Mouse (Mus musculus): ENCODE data around the gene Ifitm2.
"Not testable (repeated sequence)": the region's sequence is repeated elsewhere in the genome, so short reads cannot be mapped to it uniquely, and the experiment has no call there.

Ifitm2 gene

GRCm38 (mm10) chr7:140955758-140956555 is at the start of gene Ifitm2, which contains the start of gene Gm45717:
TSS of gene Ifitm2 (minus strand) at chr7:140955987.
TSS of gene Gm45717 (minus strand) at chr7:140955937.
- peak; percentile 77 for DNase-seq (ENCODE audit: extremely low spot score, low read depth, low spot score)

- DNase-seq (ENCODE audit: extremely low spot score, low read depth, low spot score): no peak
Observed at GRCm38 (mm10) chr7:141003248-141004010, 47.6 kb upstream of the Ifitm2 start.

GRCm38 (mm10) chr7:141000881-141001708 is 45.3 kb upstream of the Ifitm2 start:
- DNase-seq (ENCODE audit: extremely low spot score, low read depth, low spot score): no peak

- DNase-seq (ENCODE audit: extremely low spot score, low read depth, low spot score): no peak
Observed at GRCm38 (mm10) chr7:140998853-140999700, 43.3 kb upstream of the Ifitm2 start.

- DNase-seq (ENCODE audit: extremely low spot score, low read depth, low spot score): no peak
Observed at GRCm38 (mm10) chr7:140997817-140998216, 42.0 kb upstream of the Ifitm2 start.

- DNase-seq (ENCODE audit: extremely low spot score, low read depth, low spot score): no peak
Observed at GRCm38 (mm10) chr7:140991117-140991689, 35.4 kb upstream of the Ifitm2 start.

GRCm38 (mm10) chr7:140990622-140991021 is 34.8 kb upstream of the Ifitm2 start:
- no peak for DNase-seq (ENCODE audit: extremely low spot score, low read depth, low spot score)

- DNase-seq (ENCODE audit: extremely low spot score, low read depth, low spot score): no peak
Observed at GRCm38 (mm10) chr7:140990185-140990584, 34.4 kb upstream of the Ifitm2 start.

GRCm38 (mm10) chr7:140989022-140989421 is 33.2 kb upstream of the Ifitm2 start:
- no peak for DNase-seq (ENCODE audit: extremely low spot score, low read depth, low spot score)

- no peak for DNase-seq (ENCODE audit: extremely low spot score, low read depth, low spot score)
Observed at GRCm38 (mm10) chr7:140987182-140988138, 31.7 kb upstream of the Ifitm2 start.

GRCm38 (mm10) chr7:140982971-140983370 is 27.2 kb upstream of the Ifitm2 start:
- DNase-seq (ENCODE audit: extremely low spot score, low read depth, low spot score): no peak

- DNase-seq (ENCODE audit: extremely low spot score, low read depth, low spot score): no peak
Observed at GRCm38 (mm10) chr7:140981704-140982103, 25.9 kb upstream of the Ifitm2 start.

GRCm38 (mm10) chr7:140976720-140977119 is 20.9 kb upstream of the Ifitm2 start:
- DNase-seq (ENCODE audit: extremely low spot score, low read depth, low spot score): not testable (repeated sequence)

- no peak for DNase-seq (ENCODE audit: extremely low spot score, low read depth, low spot score)
Observed at GRCm38 (mm10) chr7:140975465-140975864, 19.7 kb upstream of the Ifitm2 start.

- no peak for DNase-seq (ENCODE audit: extremely low spot score, low read depth, low spot score)
Observed at GRCm38 (mm10) chr7:140974940-140975339, 19.2 kb upstream of the Ifitm2 start.

GRCm38 (mm10) chr7:140973396-140974165 is 17.8 kb upstream of the Ifitm2 start:
- no peak for DNase-seq (ENCODE audit: extremely low spot score, low read depth, low spot score)

- no peak for DNase-seq (ENCODE audit: extremely low spot score, low read depth, low spot score)
Observed at GRCm38 (mm10) chr7:140971479-140972171, 15.8 kb upstream of the Ifitm2 start.

Measured in hindlimb bud, embryonic 11.5 days (tissue).